ENCODE assay signal across 11 mouse cellular contexts in genomic region chr12:75175931-75176565, GRCm38 (mm10). TPM values are rescaled to one million over a fixed set of nuclear protein-coding genes. Genes with fewer than 3 reads are reported as not detected.
DNase-seq lines count a peak whose midpoint lies in the region; ATAC-seq and TF ChIP-seq lines count a peak whose summit lies in the region.
"Had no signal": no experiment of that assay in that cellular context is flagged by ENCODE, and none has a peak within 500 bp of the region (broad histone marks: within the 10 kb centered on the region; RNA-seq: fewer than 3 reads in every experiment).

No protein-coding gene starts in this region.

- peaks cover 10% of the 10 kb centered on the region for H3K4me1 ChIP-seq in heart, embryonic 11.5 days (ENCODE audit: control insufficient read depth, insufficient read depth, low read length)
- no peaks in the 10 kb centered on the region for H3K4me1 ChIP-seq in intestine, postnatal 0 days (replicated peaks; ENCODE audit: control insufficient read depth, insufficient read depth, low read length)
- peaks cover 6% of the 10 kb centered on the region; the same call in 1 of the 2 replicates for H3K4me1 ChIP-seq in stomach, embryonic 16.5 days (ENCODE audit: control insufficient read depth, insufficient read depth, low read length)
- H3K4me1 ChIP-seq: liver, embryonic 13.5 days had no signal

- H3K27ac ChIP-seq in heart, embryonic 11.5 days (ENCODE audit: low read depth, low read length) = no peak overlapping the region
- H3K27ac ChIP-seq in intestine, postnatal 0 days (ENCODE audit: low read depth, low read length) = no peak overlapping the region
- no peak overlapping the region for H3K27ac ChIP-seq in stomach, embryonic 16.5 days (ENCODE audit: low read length)
- H3K27ac ChIP-seq: liver, embryonic 13.5 days had no signal

- no peaks in the 10 kb centered on the region for H3K36me3 ChIP-seq in heart, embryonic 11.5 days (ENCODE audit: control insufficient read depth, insufficient read depth, low read length)
- no peaks in the 10 kb centered on the region for H3K36me3 ChIP-seq in intestine, postnatal 0 days (ENCODE audit: control insufficient read depth, insufficient read depth)
- no peaks in the 10 kb centered on the region for H3K36me3 ChIP-seq in stomach, embryonic 16.5 days (ENCODE audit: control insufficient read depth, insufficient read depth, low read length)
- H3K36me3 ChIP-seq: liver, embryonic 13.5 days had no signal

- H3K9me3 ChIP-seq in heart, embryonic 11.5 days (replicated peaks; ENCODE audit: control insufficient read depth, low read length) = no peaks in the 10 kb centered on the region
- no peaks in the 10 kb centered on the region for H3K9me3 ChIP-seq in intestine, postnatal 0 days (ENCODE audit: control insufficient read depth)
- H3K9me3 ChIP-seq in stomach, embryonic 16.5 days (replicated peaks; ENCODE audit: control insufficient read depth, low read length) = no peaks in the 10 kb centered on the region
- H3K9me3 ChIP-seq: liver, embryonic 13.5 days had no signal

- TF ChIP-seq CTCF in intestine, postnatal 0 days (IDR thresholded peaks at IDR 0.05; ENCODE audit: low read depth) = no peak

- DNase-seq in heart, adult 18-20 months = no peak
- peak; percentile 20 for DNase-seq in right cerebral cortex, adult 18-20 months
- DNase-seq in right cerebral cortex, postnatal 4 days = no peak
- DNase-seq in cerebellum, postnatal 4 days (ENCODE audit: low spot score in 2 of 2) = no peak
- DNase-seq in kidney, postnatal 10 days = no peak
- DNase-seq: gastrocnemius, postnatal 25 days; liver, embryonic 13.5 days had no signal

- 0 out of 2 replicates have a peak, but pooled peaks have one; percentile 22 for ATAC-seq in heart, embryonic 11.5 days (replicated peaks; ENCODE audit: insufficient number of reproducible peaks, low FRiP score, low TSS enrichment)
- no peak for ATAC-seq in intestine, postnatal 0 days
- ATAC-seq in stomach, embryonic 16.5 days (ENCODE audit: insufficient read depth, low FRiP score) = no peak

- H3K4me2 ChIP-seq in heart, embryonic 11.5 days = peak overlapping the region; percentile 73
- peak overlapping the region; percentile 44 for H3K4me2 ChIP-seq in intestine, postnatal 0 days (replicated peaks; ENCODE audit: low read depth)
- H3K4me2 ChIP-seq in stomach, embryonic 16.5 days (ENCODE audit: low read depth, low read length) = peak overlapping the region; percentile 65

- peak overlapping the region; percentile 42 for H3K4me3 ChIP-seq in heart, embryonic 11.5 days (ENCODE audit: low read depth, low read length)
- H3K4me3 ChIP-seq in intestine, postnatal 0 days (ENCODE audit: low read depth, low read length) = peak overlapping the region; percentile 20
- H3K4me3 ChIP-seq in stomach, embryonic 16.5 days (replicated peaks; ENCODE audit: low read length) = peak overlapping the region; percentile 43
- H3K4me3 ChIP-seq: liver, embryonic 13.5 days had no signal

- H3K9ac ChIP-seq in heart, embryonic 11.5 days (ENCODE audit: low read depth, low read length) = no peak overlapping the region
- no peak overlapping the region for H3K9ac ChIP-seq in intestine, postnatal 0 days (ENCODE audit: low read depth, low read length)
- H3K9ac ChIP-seq in stomach, embryonic 16.5 days (ENCODE audit: low read length) = peak overlapping the region; percentile 54; the same call in 1 of the 2 replicates
- H3K9ac ChIP-seq: liver, embryonic 13.5 days had no signal

- H3K27me3 ChIP-seq in heart, embryonic 11.5 days (ENCODE audit: control insufficient read depth, insufficient read depth, low read length) = peaks cover 53% of the 10 kb centered on the region
- peaks cover 28% of the 10 kb centered on the region for H3K27me3 ChIP-seq in intestine, postnatal 0 days (replicated peaks; ENCODE audit: control insufficient read depth, insufficient read depth, low read length)
- peaks cover 54% of the 10 kb centered on the region for H3K27me3 ChIP-seq in stomach, embryonic 16.5 days (ENCODE audit: control insufficient read depth, insufficient read depth, low read length)

- 6% methylated on average over 19 of the region's 19 CpGs for WGBS in heart, embryonic 11.5 days (ENCODE audit: insufficient replicate concordance)
- WGBS in intestine, postnatal 0 days = 8% methylated on average over 19 of the region's 19 CpGs
- 4% methylated on average over 19 of the region's 19 CpGs for WGBS in stomach, embryonic 16.5 days

RNA-seq across cellular contexts. Expression of gene Kcnh5, which starts 1.1 kb away (rescaled TPM):
- polyA plus RNA-seq in heart, embryonic 11.5 days (2014; fragmentation: Nextera tagmentation; extraction: Ambion mirVana) = 0.06 TPM in 1 of 2 replicates, not detected in the other
- not detected for total RNA-seq in heart, adult 18-20 months (2021)
- polyA plus RNA-seq in intestine, postnatal 0 days (2015; fragmentation: Nextera tagmentation; extraction: Ambion mirVana) = 0.03 TPM in 1 of 2 replicates, not detected in the other
- polyA plus RNA-seq in stomach, embryonic 16.5 days (2015; fragmentation: Nextera tagmentation; extraction: Ambion mirVana) = 0.13 and 0.19 TPM in 2 replicates
- total RNA-seq: gastrocnemius, postnatal 25 days had no signal
- polyA plus RNA-seq: C2C12; liver, embryonic 13.5 days had no signal
